Mouse (Mus musculus): ENCODE results near the gene Tnfrsf17.

DNA sequence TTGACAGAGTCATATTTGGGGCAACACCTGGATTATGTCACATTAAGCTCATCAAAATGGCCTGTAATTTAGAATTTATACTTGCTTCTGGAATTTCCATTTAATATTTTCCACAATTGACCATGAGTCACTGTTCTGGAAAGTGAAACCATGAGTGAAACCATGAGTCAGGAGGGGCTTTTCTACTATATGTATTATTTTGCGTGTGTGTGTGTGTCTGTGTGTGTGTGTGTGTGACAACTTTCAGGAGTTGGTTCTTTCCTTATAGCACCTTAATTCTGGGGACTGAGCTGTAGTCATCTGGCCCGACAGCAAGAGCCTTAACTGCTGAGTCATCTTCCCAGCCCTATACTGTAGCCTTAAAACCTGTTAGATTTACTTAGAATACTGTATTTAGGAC, 27.7 kb upstream of the Tnfrsf17 start:
- no peak for TF ChIP-seq CTCF (IDR thresholded peaks at IDR 0.05; ENCODE audit: extremely low read depth, insufficient read depth, insufficient read length, insufficient replicate concordance)
- no peak for TF ChIP-seq POLR2A (IDR thresholded peaks at IDR 0.05; ENCODE audit: low read depth, low read length)

Measured in spleen, adult 2 months (tissue).